Mouse (Mus musculus): ENCODE data around the gene E2f3.

DNA sequence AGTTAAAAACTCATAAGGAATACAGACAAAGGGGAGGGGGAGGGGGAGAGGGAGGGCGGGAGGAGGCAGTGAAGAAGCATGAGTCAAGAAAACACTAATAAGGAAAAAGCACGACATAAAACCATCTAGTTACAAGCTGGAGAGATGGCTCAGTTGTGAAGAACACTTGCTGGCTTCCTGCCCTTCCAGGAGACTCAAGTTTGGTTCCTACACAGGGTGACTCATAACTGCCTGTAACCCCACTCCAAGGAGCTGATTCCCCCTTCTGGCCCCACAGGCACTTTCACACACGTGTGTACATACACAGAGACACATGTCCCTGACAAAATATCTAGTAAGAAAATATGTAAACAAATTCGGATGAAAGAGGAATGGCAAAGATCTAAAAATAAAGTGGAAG is 84.2 kb downstream of the E2f3 start:
- no peak for TF ChIP-seq CTCF (IDR thresholded peaks at IDR 0.05; ENCODE audit: low read depth)
- TF ChIP-seq EP300 (IDR thresholded peaks at IDR 0.05; ENCODE audit: low read depth), result no peak
